Mouse (Mus musculus) testis, adult 2 months (tissue): Measurements from ENCODE around the gene Naglu.

Experiments
- CTCF ChIP-seq: fragments of 200-500 bp; IDR thresholded peaks from 2 replicates; pipeline ENCODE4 v1.5.1; 2012; ENCODE audit warnings: low read depth, mild to moderate bottlenecking, inconsistent platforms, low read length, moderate library complexity; ENCODE audit not compliant: control insufficient read depth, insufficient read depth, insufficient replicate concordance
- POLR2A ChIP-seq: fragments of 200-500 bp; IDR thresholded peaks from 2 replicates; pipeline ENCODE4 v1.6.1; 2012; ENCODE audit warnings: low read depth, mild to moderate bottlenecking, inconsistent platforms, low read length, moderate library complexity; ENCODE audit not compliant: control insufficient read depth

GRCm38 (mm10) chr11:101086756-101087681, 17.2 kb downstream of the Naglu start, which contains the start of gene Mlx:
- TF ChIP-seq POLR2A (peak; percentile 73), CTCF (no peak)
